8 mouse cellular contexts compared by ENCODE assay signal in genomic region chr2:52425523-52425795, GRCm38 (mm10). TPM values are rescaled to one million over a fixed set of nuclear protein-coding genes. Genes with fewer than 3 reads are reported as not detected.
A peak's percentile ranks its signal among the peaks of the same experiment; 100 is the strongest.
DNase-seq lines count a peak whose midpoint lies in the region; ATAC-seq and TF ChIP-seq lines count a peak whose summit lies in the region.

No protein-coding gene starts in this region.

- H3K4me1 ChIP-seq in embryonic facial prominence, embryonic 15.5 days = peaks cover 24% of the 10 kb centered on the region
- H3K4me1 ChIP-seq in neural tube, embryonic 13.5 days (replicated peaks) = peaks cover 36% of the 10 kb centered on the region

- H3K36me3 ChIP-seq in embryonic facial prominence, embryonic 15.5 days = no peaks in the 10 kb centered on the region
- no peaks in the 10 kb centered on the region for H3K36me3 ChIP-seq in neural tube, embryonic 13.5 days

- H3K4me3 ChIP-seq in left cerebral cortex, adult 2 months = peak overlapping the region; percentile 94
- peak overlapping the region; percentile 97 for H3K4me3 ChIP-seq in embryonic facial prominence, embryonic 15.5 days (replicated peaks)
- H3K4me3 ChIP-seq in neural tube, embryonic 13.5 days = peak overlapping the region; percentile 95

- DNase-seq in left cerebral cortex, adult 2 months (ENCODE audit: extremely low spot score in 1 of 2, low spot score in 2 of 2) = no peak
- no peak for DNase-seq in left cerebral cortex, postnatal 4 days
- peak; percentile 17 for DNase-seq in kidney, postnatal 14 days
- DNase-seq in left cerebral cortex, postnatal 25 days (ENCODE audit: low spot score in 2 of 2) = no peak
- DNase-seq in right cerebral cortex, postnatal 10 days (ENCODE audit: low spot score in 2 of 2) = no peak
- no peak for DNase-seq in thymus, adult 18-20 months

- H3K27me3 ChIP-seq in embryonic facial prominence, embryonic 15.5 days = no peaks in the 10 kb centered on the region
- H3K27me3 ChIP-seq in neural tube, embryonic 13.5 days = no peaks in the 10 kb centered on the region

- peak overlapping the region; percentile 88 for H3K27ac ChIP-seq in left cerebral cortex, adult 2 months
- peak overlapping the region; percentile 92 for H3K27ac ChIP-seq in embryonic facial prominence, embryonic 15.5 days (replicated peaks)
- H3K27ac ChIP-seq in neural tube, embryonic 13.5 days (replicated peaks) = peak overlapping the region; percentile 92; the same call in 1 of the 2 replicates

- peak overlapping the region; percentile 64 for H3K4me2 ChIP-seq in embryonic facial prominence, embryonic 15.5 days (replicated peaks)
- peak overlapping the region; percentile 74 for H3K4me2 ChIP-seq in neural tube, embryonic 13.5 days

- H3K9ac ChIP-seq in embryonic facial prominence, embryonic 15.5 days = peak overlapping the region; percentile 50
- peak overlapping the region; percentile 94 for H3K9ac ChIP-seq in neural tube, embryonic 13.5 days

- intact Hi-C loops in left cerebral cortex, adult 2 months (cut with DNase I) = loop anchor here (2.0 kb wide), 2 partner anchors 133 to 165 kb away; no protein-coding TSS in a partner anchor
- intact Hi-C loops in left cerebral cortex, postnatal 4 days (cut with DNase I) = no loop called here
- intact Hi-C loops in left cerebral cortex, postnatal 25 days (cut with DNase I) = no loop called here

- H3K9me3 ChIP-seq in embryonic facial prominence, embryonic 15.5 days (replicated peaks) = no peaks in the 10 kb centered on the region
- no peaks in the 10 kb centered on the region for H3K9me3 ChIP-seq in neural tube, embryonic 13.5 days

- ATAC-seq in embryonic facial prominence, embryonic 15.5 days (ENCODE audit: insufficient number of reproducible peaks, low FRiP score, low TSS enrichment, low read depth) = no peak
- no peak for ATAC-seq in neural tube, embryonic 13.5 days (ENCODE audit: low read depth)

- 18% methylated on average over 10 of the region's 10 CpGs for WGBS in embryonic facial prominence, embryonic 15.5 days
- WGBS in neural tube, embryonic 13.5 days = 29% methylated on average over 10 of the region's 10 CpGs

- no peak for TF ChIP-seq CTCF in left cerebral cortex, adult 2 months (IDR thresholded peaks at IDR 0.05)

RNA-seq across cellular contexts. Expression of gene Arl5a, which starts 0.8 kb away (rescaled TPM):
- total RNA-seq in left cerebral cortex, adult 2 months (2021) = 10 to 100 TPM; 62.9 to 66.8 TPM
- 10 to 100 TPM; 70.8 to 75.0 TPM for total RNA-seq in left cerebral cortex, postnatal 4 days (2021)
- 39.6 and 39.8 TPM in 2 replicates for polyA plus RNA-seq in embryonic facial prominence, embryonic 15.5 days (2015; fragmentation: Nextera tagmentation; extraction: Ambion mirVana)
- polyA plus RNA-seq in neural tube, embryonic 13.5 days (2015; fragmentation: Nextera tagmentation; extraction: Ambion mirVana) = 40.9 and 45.3 TPM in 2 replicates
- 10 to 100 TPM; 63.0 to 64.2 TPM for total RNA-seq in left cerebral cortex, postnatal 25 days (2021)

RNA-seq across cellular contexts. Expression of gene Neb, which starts 47.2 kb away (rescaled TPM):
- total RNA-seq in left cerebral cortex, adult 2 months (2021) = 1 to 10 TPM; 1.2 to 1.5 TPM
- total RNA-seq in left cerebral cortex, postnatal 4 days (2021) = 1 to 10 TPM; 3.8 to 4.8 TPM
- polyA plus RNA-seq in embryonic facial prominence, embryonic 15.5 days (2015; fragmentation: Nextera tagmentation; extraction: Ambion mirVana) = 109 and 159 TPM in 2 replicates
- polyA plus RNA-seq in neural tube, embryonic 13.5 days (2015; fragmentation: Nextera tagmentation; extraction: Ambion mirVana) = 3.5 and 12.6 TPM in 2 replicates
- total RNA-seq in left cerebral cortex, postnatal 25 days (2021) = 1 to 10 TPM in 1 of 2 experiments, under 1 TPM in 1; 0.99 to 1.1 TPM
